Mouse (Mus musculus): ENCODE data around the gene A730061H03Rik. TPM values are rescaled to one million over a fixed set of nuclear protein-coding genes. Genes with fewer than 3 reads are reported as not detected.

Gene A730061H03Rik
- total RNA-seq, 2 experiments from 2014 or later: 0.92 TPM; not detected in 1

GRCm38 (mm10) chr14:55590748-55591330 is 30.6 kb upstream of the A730061H03Rik start, which contains the start of gene Psme2:
Psme2 (minus strand) TSS chr14:55591113.
- peak; percentile 86 to 97 for DNase-seq (ENCODE audit: low spot score in 2 of 2)
- H3K4me3 ChIP-seq: peak within 1 kb of the TSS; percentile 96
- H3K27ac ChIP-seq: peak within 1 kb of the TSS; percentile 99
- no peak for TF ChIP-seq CTCF (conservative IDR thresholded peaks at IDR 0.05)

- Histone ChIP-seq H3K27ac (peak overlapping the region; percentile 82; the same call in 1 of the 2 replicates), H3K4me3 (peak overlapping the region; percentile 96)
- DNase-seq (ENCODE audit: low spot score in 2 of 2): no peak
- TF ChIP-seq CTCF (conservative IDR thresholded peaks at IDR 0.05): no peak
Measured at GRCm38 (mm10) chr14:55589771-55590448, 29.7 kb upstream of the A730061H03Rik start.

DNA sequence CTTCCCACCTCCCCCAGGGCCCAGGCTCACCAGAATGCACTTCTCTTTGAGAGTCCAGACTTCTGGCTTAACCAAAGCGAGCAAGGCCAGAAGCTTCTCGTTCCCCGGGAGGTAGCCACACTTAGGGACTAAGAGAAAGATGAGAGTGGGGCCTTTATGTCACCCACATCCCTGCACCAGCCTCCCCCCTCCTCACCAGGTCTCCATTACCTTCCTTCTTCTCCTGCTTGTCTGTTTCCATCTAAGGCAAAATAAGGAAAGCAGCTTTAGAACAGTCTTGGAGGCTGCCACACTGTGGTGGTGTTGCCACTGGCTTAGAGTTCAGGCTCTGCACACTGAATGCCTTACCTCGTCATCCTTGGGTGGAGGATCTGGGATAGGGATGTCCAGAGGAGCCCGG is 29.1 kb upstream of the A730061H03Rik start:
- Histone ChIP-seq H3K27ac (no peak overlapping the region), H3K4me3 (no peak overlapping the region)
- no peak for DNase-seq (ENCODE audit: low spot score in 2 of 2)
- no peak for TF ChIP-seq CTCF (conservative IDR thresholded peaks at IDR 0.05)

GRCm38 (mm10) chr14:55586149-55586548 is 25.9 kb upstream of the A730061H03Rik start:
- DNase-seq (ENCODE audit: low spot score in 2 of 2): no peak
- no peak overlapping the region for H3K4me3 ChIP-seq
- no peak for TF ChIP-seq CTCF (conservative IDR thresholded peaks at IDR 0.05)
- H3K27ac ChIP-seq: no peak overlapping the region

- DNase-seq (ENCODE audit: low spot score in 2 of 2): no peak
- peak overlapping the region; percentile 84 for H3K4me3 ChIP-seq
- no peak for TF ChIP-seq CTCF (conservative IDR thresholded peaks at IDR 0.05)
- peak overlapping the region; percentile 93 for H3K27ac ChIP-seq
Measured at GRCm38 (mm10) chr14:55585566-55585960, 25.4 kb upstream of the A730061H03Rik start.

DNA sequence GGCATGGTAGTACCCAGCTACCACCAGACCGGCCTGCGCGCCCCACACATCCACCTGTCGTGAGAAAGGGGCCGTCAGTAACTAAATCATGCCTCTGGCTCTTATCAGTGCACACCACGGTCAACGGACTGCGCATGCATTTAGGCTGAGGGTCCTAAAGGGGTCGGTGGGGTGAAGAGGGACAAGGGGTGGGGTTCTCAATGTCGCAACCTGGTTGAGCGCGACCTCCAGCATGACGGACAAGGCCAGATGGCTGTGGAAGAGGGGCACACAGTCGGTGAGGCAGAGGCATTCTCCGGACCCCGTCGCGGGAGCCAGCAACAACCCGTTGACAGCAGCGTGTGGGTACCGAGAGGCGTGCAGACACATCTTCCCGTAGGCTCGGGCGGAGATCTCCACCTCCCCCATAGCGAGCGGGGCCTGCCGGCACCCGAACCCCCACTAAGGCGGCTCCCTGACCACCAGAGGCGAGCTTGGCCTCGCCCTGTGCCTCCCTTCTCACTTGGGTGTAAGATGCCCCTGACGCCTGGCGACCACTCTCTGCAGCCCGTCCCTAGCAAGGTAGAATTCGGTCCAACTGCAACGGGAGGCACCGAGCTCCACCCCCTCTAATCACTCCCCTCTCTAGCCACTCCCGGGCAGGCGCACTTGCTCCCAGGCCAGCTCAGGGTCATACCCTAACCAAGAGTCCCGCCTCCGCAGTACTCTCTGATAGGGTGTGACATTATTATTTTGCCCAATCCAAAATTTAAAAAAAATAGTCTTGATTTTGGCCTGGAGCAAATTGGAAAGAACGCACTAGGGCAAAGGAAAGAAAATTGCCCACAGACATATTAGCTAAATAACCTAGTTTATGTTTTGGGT is 24.7 kb upstream of the A730061H03Rik start, which contains the start of gene Emc9:
Gene Emc9 (minus strand): TSS at position 601 of the 864 bp plus-strand sequence.
- Histone ChIP-seq H3K27ac (peak within 1 kb of the TSS; percentile 93), H3K4me3 (peak within 1 kb of the TSS; percentile 84)
- TF ChIP-seq CTCF (conservative IDR thresholded peaks at IDR 0.05): no peak
- DNase-seq (ENCODE audit: low spot score in 2 of 2): peak; percentile 61 to 66

DNA sequence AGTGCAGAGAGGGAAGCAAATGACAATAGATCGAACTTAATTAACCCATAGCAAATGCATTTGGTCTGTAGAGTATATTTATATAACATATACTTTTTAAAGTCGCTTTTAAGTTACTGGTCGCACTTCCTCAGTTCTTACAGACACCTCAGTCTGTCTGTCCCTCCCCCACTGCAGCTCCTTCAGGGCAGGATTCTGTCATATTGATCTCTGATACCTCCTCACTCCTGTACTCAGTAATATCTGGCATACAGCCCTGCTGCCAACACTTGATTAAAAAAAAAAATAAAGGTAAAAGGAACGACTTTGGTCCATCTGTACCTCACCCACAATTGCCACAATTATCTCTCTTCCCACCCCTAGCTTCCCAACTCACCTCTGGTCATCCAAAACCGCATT is 24.1 kb upstream of the A730061H03Rik start:
- no peak for DNase-seq (ENCODE audit: low spot score in 2 of 2)
- H3K27ac ChIP-seq: peak overlapping the region; percentile 93
- no peak for TF ChIP-seq CTCF (conservative IDR thresholded peaks at IDR 0.05)
- H3K4me3 ChIP-seq: peak overlapping the region; percentile 84

DNA sequence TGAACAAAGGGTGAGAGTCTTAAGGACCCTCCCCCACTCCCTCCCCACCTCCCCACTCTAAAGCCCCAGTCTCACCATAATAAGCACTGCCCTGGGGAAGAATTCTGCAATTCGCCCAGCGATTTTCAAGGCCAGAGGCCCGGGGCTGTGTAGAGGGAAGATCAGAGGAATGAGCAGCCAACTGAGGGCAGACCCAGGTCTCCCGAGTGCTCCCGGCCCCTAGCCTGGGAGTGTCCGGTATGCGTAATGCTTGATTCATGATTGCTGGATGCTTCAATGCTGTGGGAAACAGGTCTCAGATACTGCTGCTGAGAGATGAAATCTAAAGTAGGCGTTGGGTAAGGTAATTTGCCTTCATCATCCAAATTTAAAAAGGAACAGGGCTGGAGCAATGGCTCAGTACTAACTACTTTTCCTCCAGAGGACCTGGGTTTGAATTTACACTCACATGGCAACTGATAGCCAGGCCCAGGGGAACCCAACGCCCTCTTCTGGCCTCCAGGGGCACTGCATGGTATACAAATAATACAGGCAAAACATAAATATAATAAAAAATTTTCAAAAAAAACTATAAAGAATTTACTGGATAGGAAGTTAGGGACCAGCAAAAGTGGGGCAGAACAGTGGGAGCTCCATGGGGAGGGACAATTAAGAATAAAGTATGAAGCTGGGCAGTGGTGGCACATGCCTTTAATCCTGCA is 21.9 kb upstream of the A730061H03Rik start:
- DNase-seq (ENCODE audit: low spot score in 2 of 2): no peak
- H3K4me3 ChIP-seq: no peak overlapping the region
- H3K27ac ChIP-seq: no peak overlapping the region
- peak; percentile 76 for TF ChIP-seq CTCF (conservative IDR thresholded peaks at IDR 0.05)

DNA sequence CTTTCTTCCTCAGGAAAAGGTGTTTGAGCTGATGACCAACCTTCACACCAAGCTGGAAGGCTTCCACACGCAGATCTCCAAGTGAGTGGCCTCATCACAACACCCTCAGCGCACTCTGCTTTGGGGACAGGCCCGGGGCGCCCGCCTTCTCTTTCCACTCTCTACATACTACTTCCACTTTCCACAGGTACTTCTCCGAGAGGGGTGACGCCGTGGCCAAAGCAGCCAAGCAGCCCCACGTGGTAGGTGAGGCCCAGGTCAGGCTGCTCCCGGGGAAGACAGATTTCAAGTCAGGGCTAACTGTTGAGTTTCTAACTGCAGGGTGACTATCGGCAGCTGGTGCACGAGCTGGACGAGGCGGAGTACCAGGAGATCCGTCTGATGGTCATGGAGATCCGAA is 20.5 kb upstream of the A730061H03Rik start:
- DNase-seq (ENCODE audit: low spot score in 2 of 2): no peak
- Histone ChIP-seq H3K27ac (no peak overlapping the region), H3K4me3 (no peak overlapping the region)
- no peak for TF ChIP-seq CTCF (conservative IDR thresholded peaks at IDR 0.05)

- no peak overlapping the region for H3K4me3 ChIP-seq
- TF ChIP-seq CTCF (conservative IDR thresholded peaks at IDR 0.05): no peak
- no peak for DNase-seq (ENCODE audit: low spot score in 2 of 2)
- no peak overlapping the region for H3K27ac ChIP-seq
Measured at GRCm38 (mm10) chr14:55579511-55580496, 19.6 kb upstream of the A730061H03Rik start.

- peak; percentile 17; the same call in 1 of the 2 replicates for TF ChIP-seq CTCF (conservative IDR thresholded peaks at IDR 0.05)
- H3K27ac ChIP-seq: peak overlapping the region; percentile 87
- H3K4me3 ChIP-seq: peak overlapping the region; percentile 66
- no peak for DNase-seq (ENCODE audit: low spot score in 2 of 2)
Measured at GRCm38 (mm10) chr14:55578668-55579269, 18.6 kb upstream of the A730061H03Rik start.

Measured in layer of hippocampus, adult 2 months (tissue).